Mouse (Mus musculus) limb, embryonic 14.5 days (tissue): ENCODE results near the gene Rasgrp1. TPM values are rescaled to one million over a fixed set of nuclear protein-coding genes. Genes with fewer than 3 reads are reported as not detected.
A peak's percentile ranks its signal among the peaks of the same experiment; 100 is the strongest.

ENCODE experiments used
- ATAC-seq: fragments of 200-750 bp; cut with Nextera tagmentation; 2 replicates; pipeline ENCODE4 v1.8.0; 2017; ENCODE audit warnings: low read depth, moderate number of reproducible peaks, moderate TSS enrichment; ENCODE audit not compliant: low FRiP score
- DNase-seq: peaks from one replicate; pipeline ENCODE4 v3.0.0-alpha.2; 2015; ENCODE audit warnings: low spot score
- H3K27ac ChIP-seq: fragments of 300-500 bp; sonication (generic); replicated peaks from 2 replicates; pipeline ENCODE4 v1.5.1; 2014; ENCODE audit warnings: low read depth, mild to moderate bottlenecking, low read length, moderate library complexity, mixed read lengths
- H3K27me3 ChIP-seq: fragments of 300-500 bp; sonication (generic); 2 replicates; pipeline ENCODE4 v1.6.1; 2014; ENCODE audit warnings: low read length, mixed read lengths; ENCODE audit not compliant: control insufficient read depth, insufficient read depth
- H3K36me3 ChIP-seq: fragments of 300-500 bp; sonication (generic); 2 replicates; pipeline ENCODE4 v1.6.1; 2014; ENCODE audit warnings: mild to moderate bottlenecking, low read length, moderate library complexity, mixed read lengths; ENCODE audit not compliant: control insufficient read depth, insufficient read depth
- H3K4me1 ChIP-seq: fragments of 300-500 bp; sonication (generic); 2 replicates; pipeline ENCODE4 v1.6.1; 2014; ENCODE audit warnings: antibody characterized with exemption, low read length, mixed read lengths; ENCODE audit not compliant: control insufficient read depth, insufficient read depth
- H3K4me2 ChIP-seq: fragments of 300-500 bp; sonication (generic); replicated peaks from 2 replicates; pipeline ENCODE4 v1.6.1; 2014; ENCODE audit warnings: low read depth, mild to moderate bottlenecking, low read length, moderate library complexity; ENCODE audit not compliant: severe bottlenecking
- H3K4me3 ChIP-seq: fragments of 300-500 bp; sonication (generic); replicated peaks from 2 replicates; pipeline ENCODE4 v1.5.1; 2014; ENCODE audit warnings: low read length
- H3K9ac ChIP-seq: fragments of 300-500 bp; sonication (generic); 2 replicates; pipeline ENCODE4 v1.6.1; 2014; ENCODE audit warnings: mild to moderate bottlenecking, low read depth, low read length, moderate library complexity; ENCODE audit not compliant: severe bottlenecking
- H3K9me3 ChIP-seq: fragments of 300-500 bp; sonication (generic); 2 replicates; pipeline ENCODE4 v1.6.1; 2016; ENCODE audit warnings: low read length; ENCODE audit not compliant: control insufficient read depth
- POLR2A ChIP-seq: fragments of 200-500 bp; IDR thresholded peaks from 2 replicates; pipeline ENCODE4 v1.8.0; 2012; ENCODE audit warnings: inconsistent platforms, mild to moderate bottlenecking, moderate library complexity, borderline replicate concordance; ENCODE audit not compliant: insufficient read depth, insufficient read length; ENCODE audit errors: extremely low read depth
- WGBS: fragments of 180-500 bp; shearing (Covaris S2); extraction: QIAGEN DNeasy Blood & Tissue Kit; methylation state at CpG from one replicate; pipeline ENCODE4 v1.1.7; 2014; 5-methylcytosine and 5-hydroxymethylcytosine counted together
- polyA plus RNA-seq, 2 experiments: library from polyadenylated mRNA; depleted of rRNA in 1 of 2; stranded (reverse) in 1 of 2; unstranded in 1 of 2; fragments of >200 nt; fragmentation: Nextera tagmentation in 1 of 2; extraction: Ambion mirVana in 1 of 2; gene quantifications; 2 replicates each; pipeline versions ENCODE4 v1.2.1 to v1.2.3; 2012 to 2014

The Rasgrp1 gene
- polyA plus RNA-seq, 2 experiments, result 0.45 to 0.52 TPM

DNA sequence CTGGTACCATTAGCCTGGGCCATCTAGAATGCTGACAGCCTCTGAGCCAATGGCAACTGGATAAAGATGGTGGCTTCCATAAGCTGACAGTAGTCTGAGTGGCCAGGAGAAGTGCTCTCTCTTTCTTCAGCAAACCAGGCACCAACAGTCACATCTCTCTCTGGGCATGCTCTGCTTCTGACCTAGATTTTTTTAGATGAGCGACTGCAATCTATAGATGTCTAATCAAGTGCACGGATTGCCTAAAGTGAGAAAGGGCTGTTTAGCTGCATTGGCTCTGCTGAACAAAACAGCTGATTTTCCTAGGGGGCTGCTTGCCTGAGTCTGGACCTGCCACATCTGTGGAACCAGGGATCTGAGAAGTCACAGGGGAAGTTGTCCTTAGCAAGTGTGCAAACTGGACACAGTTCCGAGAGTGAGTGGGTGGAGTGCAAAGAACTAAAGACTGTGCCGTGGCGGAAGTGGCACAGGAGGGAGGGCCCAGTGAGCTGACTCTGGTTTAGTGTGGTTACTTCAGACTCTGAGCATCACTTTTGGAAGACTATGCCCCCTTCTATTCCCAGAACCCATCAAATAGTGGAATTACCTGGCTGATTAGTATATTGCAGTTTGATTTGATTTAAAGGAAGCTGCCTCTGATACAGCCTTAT lies 29.1 kb downstream of the Rasgrp1 start:
- no peak for TF ChIP-seq POLR2A
- no peaks in the 10 kb centered on the region for H3K27me3 ChIP-seq
- H3K9me3 ChIP-seq, result 0 out of 2 replicates have a peak, but pooled peaks cover 3% of the 10 kb centered on the region
- H3K4me1 ChIP-seq, result no peaks in the 10 kb centered on the region
- DNase-seq (no peak), ATAC-seq (no peak)
- no peak overlapping the region for H3K9ac ChIP-seq
- H3K4me3 ChIP-seq, result no peak overlapping the region
- H3K36me3 ChIP-seq, result no peaks in the 10 kb centered on the region
- whole genome bisulfite sequencing, result 86% methylated on average over 5 of the region's 5 CpGs
- no peak overlapping the region for H3K27ac ChIP-seq
- H3K4me2 ChIP-seq, result no peak overlapping the region

DNA sequence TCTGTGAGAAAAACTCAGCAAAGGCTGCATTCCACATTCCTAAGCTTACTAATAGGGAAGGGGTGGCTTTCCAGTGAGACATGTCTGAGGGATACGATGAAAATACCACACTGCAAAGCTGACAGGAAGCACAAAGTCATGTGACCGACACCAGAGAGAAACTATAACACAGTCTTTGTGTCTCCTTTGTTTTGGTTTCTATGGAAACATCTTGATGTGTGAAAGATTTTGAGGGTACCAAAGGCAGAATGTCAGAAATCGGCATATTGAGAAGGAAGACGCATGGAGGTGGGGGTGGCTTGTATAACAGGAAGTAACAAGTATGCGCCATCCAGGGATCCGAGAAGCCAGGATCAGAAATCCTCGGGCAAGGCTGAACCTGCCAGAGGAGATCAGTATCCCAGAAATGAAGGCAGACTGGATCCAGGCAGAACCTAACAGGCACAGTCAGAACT lies 30.3 kb downstream of the Rasgrp1 start:
- no peak overlapping the region for H3K4me2 ChIP-seq
- H3K27me3 ChIP-seq, result no peaks in the 10 kb centered on the region
- 0 out of 2 replicates have a peak, but pooled peaks have one; percentile 34 for ATAC-seq
- H3K36me3 ChIP-seq, result no peaks in the 10 kb centered on the region
- H3K4me1 ChIP-seq, result no peaks in the 10 kb centered on the region
- H3K9me3 ChIP-seq, result 0 out of 2 replicates have a peak, but pooled peaks cover 3% of the 10 kb centered on the region
- no peak for DNase-seq
- H3K9ac ChIP-seq, result no peak overlapping the region
- WGBS, result 67% methylated on average over 7 of the region's 7 CpGs
- no peak overlapping the region for H3K4me3 ChIP-seq
- no peak overlapping the region for H3K27ac ChIP-seq
- TF ChIP-seq POLR2A, result no peak

DNA sequence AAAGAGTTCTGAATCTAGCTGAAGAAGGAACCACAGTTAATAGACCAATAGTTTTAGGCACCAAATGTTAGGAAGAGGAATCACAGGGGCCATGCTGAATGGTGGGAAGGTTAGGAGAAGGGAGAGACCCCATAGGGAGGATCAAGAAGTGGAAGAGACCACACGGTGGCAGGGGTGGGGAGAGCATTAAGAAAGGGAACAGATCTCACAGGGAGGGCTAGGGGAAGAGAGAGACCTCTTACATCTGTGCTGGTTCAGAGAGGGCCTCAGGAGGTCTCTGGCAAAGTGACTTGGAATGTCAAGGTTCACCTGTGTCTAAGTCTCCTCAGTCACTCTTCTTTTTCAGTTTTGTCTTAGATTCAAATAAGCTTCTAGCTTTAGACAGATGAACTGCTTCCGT lies 30.8 kb downstream of the Rasgrp1 start:
- H3K9ac ChIP-seq, result no peak overlapping the region
- no peak for ATAC-seq
- H3K27ac ChIP-seq, result no peak overlapping the region
- H3K4me2 ChIP-seq, result no peak overlapping the region
- H3K27me3 ChIP-seq, result no peaks in the 10 kb centered on the region
- H3K36me3 ChIP-seq, result no peaks in the 10 kb centered on the region
- WGBS, result 37% methylated on average over 2 of the region's 2 CpGs
- DNase-seq, result no peak
- 0 out of 2 replicates have a peak, but pooled peaks cover 3% of the 10 kb centered on the region for H3K9me3 ChIP-seq
- no peaks in the 10 kb centered on the region for H3K4me1 ChIP-seq
- H3K4me3 ChIP-seq, result no peak overlapping the region
- TF ChIP-seq POLR2A, result no peak

DNA sequence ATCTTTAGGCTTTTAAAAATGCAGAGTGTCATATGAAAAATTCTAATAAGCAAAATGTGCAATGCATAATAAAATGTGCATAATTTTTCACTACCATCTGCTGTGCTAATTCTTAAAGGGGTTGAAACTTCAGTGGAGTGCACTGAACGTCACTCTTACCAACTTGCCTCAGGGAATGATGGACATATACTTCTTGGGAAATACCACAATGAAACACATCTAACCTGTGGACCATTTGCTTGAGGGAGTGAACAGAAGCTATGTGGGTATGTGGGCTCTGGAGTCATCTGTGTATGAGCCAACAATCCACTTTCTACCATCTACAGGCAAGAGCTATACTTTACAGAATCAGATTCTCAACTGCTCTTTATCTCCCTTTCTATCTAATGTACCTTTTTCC lies 31.5 kb downstream of the Rasgrp1 start:
- Histone ChIP-seq H3K9me3 (no peaks in the 10 kb centered on the region), H3K4me1 (no peaks in the 10 kb centered on the region), H3K4me3 (no peak overlapping the region), H3K4me2 (no peak overlapping the region), H3K9ac (no peak overlapping the region), H3K27ac (no peak overlapping the region), H3K36me3 (no peaks in the 10 kb centered on the region), H3K27me3 (no peaks in the 10 kb centered on the region)
- ATAC-seq (no peak), DNase-seq (no peak)
- no peak for TF ChIP-seq POLR2A
- WGBS, result 63% methylated on average over 1 of the region's 1 CpGs

DNA sequence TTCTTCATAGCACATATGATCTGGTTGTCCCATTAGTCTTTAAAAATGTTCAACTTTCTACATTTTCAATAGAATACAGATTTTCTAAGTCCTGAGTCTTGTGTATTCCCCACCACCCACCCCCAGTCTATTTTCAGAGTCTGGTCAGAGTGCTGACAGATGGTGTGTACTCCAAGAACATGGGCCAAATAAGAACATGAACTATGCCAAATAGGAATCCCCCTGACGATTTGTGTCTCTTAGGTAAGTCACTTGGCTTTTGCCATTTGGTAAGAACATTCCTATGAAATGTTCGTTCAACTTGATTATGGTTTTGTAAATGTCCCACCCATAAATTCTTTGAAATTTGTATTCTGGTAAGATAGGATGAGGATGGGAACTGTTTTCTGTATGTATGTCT lies 33.8 kb downstream of the Rasgrp1 start:
- no peak overlapping the region for H3K27ac ChIP-seq
- H3K4me1 ChIP-seq, result no peaks in the 10 kb centered on the region
- H3K4me3 ChIP-seq, result no peak overlapping the region
- ATAC-seq (no peak), DNase-seq (no peak)
- no peak overlapping the region for H3K4me2 ChIP-seq
- no peak overlapping the region for H3K9ac ChIP-seq
- TF ChIP-seq POLR2A, result no peak
- H3K9me3 ChIP-seq, result no peaks in the 10 kb centered on the region
- H3K27me3 ChIP-seq, result no peaks in the 10 kb centered on the region
- no peaks in the 10 kb centered on the region for H3K36me3 ChIP-seq
- 91% methylated on average over 2 of the region's 2 CpGs for WGBS

DNA sequence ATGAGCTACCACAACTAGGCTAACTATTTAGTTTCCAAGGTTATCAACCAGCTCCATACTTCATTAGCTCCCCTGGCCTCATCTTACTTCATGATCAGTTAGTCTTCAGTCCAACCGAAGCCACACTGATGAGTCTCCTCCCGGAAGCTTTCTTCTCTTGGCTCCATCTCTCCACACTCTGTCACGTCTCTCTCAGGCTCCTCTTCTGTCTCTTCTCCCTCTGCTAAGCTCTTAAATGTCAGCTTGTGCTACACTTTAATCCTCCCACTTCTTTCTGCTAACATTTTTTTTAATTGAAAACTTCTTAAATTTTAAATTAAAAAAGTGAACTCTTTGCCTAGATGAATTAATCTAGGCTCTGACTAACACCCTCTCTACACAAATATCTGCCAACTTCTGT lies 34.8 kb downstream of the Rasgrp1 start:
- H3K4me3 ChIP-seq, result no peak overlapping the region
- no peak overlapping the region for H3K9ac ChIP-seq
- no peak for ATAC-seq
- TF ChIP-seq POLR2A, result no peak
- no peak overlapping the region for H3K4me2 ChIP-seq
- no peak for DNase-seq
- H3K9me3 ChIP-seq, result no peaks in the 10 kb centered on the region
- no peaks in the 10 kb centered on the region for H3K36me3 ChIP-seq
- H3K27ac ChIP-seq, result no peak overlapping the region
- H3K4me1 ChIP-seq, result no peaks in the 10 kb centered on the region
- 81% methylated on average over 3 of the region's 3 CpGs for WGBS
- no peaks in the 10 kb centered on the region for H3K27me3 ChIP-seq
